ENCODE assay signal across 21 mouse cellular contexts in genomic region chr4:149226311-149226710, GRCm38 (mm10). TPM values are rescaled to one million over a fixed set of nuclear protein-coding genes. Genes with fewer than 3 reads are reported as not detected.
DNase-seq lines count a peak whose midpoint lies in the region; ATAC-seq and TF ChIP-seq lines count a peak whose summit lies in the region.
"Had no signal": no experiment of that assay in that cellular context is flagged by ENCODE, and none has a peak within 500 bp of the region (broad histone marks: within the 10 kb centered on the region; RNA-seq: fewer than 3 reads in every experiment).

No protein-coding gene starts in this region.

- no peak for ATAC-seq in heart, postnatal 0 days (ENCODE audit: insufficient read depth, low read depth)
- ATAC-seq in midbrain, embryonic 13.5 days: no peak
- ATAC-seq: activated CD4-positive, CD25-positive, alpha-beta regulatory T cell, adult 4 months; CD4-positive, CD25-positive, alpha-beta regulatory T cell, adult 4 months; Patski had no signal

- H3K27me3 ChIP-seq in heart, postnatal 0 days (ENCODE audit: control insufficient read depth, insufficient read depth, low read length): no peaks in the 10 kb centered on the region
- no peaks in the 10 kb centered on the region for H3K27me3 ChIP-seq in midbrain, embryonic 13.5 days
- H3K27me3 ChIP-seq: CH12.LX, Patski had no signal

- H3K36me3 ChIP-seq in heart, postnatal 0 days (replicated peaks; ENCODE audit: control insufficient read depth, insufficient read depth, low read length): peaks cover 65% of the 10 kb centered on the region
- peaks cover 91% of the 10 kb centered on the region for H3K36me3 ChIP-seq in midbrain, embryonic 13.5 days

- no peak for TF ChIP-seq CTCF in heart, postnatal 0 days (IDR thresholded peaks at IDR 0.05; ENCODE audit: low read depth)

- no peak overlapping the region for H3K9ac ChIP-seq in heart, postnatal 0 days (replicated peaks; ENCODE audit: low read depth, low read length)
- H3K9ac ChIP-seq in midbrain, embryonic 13.5 days (replicated peaks): no peak overlapping the region

- peak; percentile 1 for DNase-seq in heart, postnatal 0 days (ENCODE audit: low spot score)
- no peak for DNase-seq in heart, adult 9 months (ENCODE audit: low spot score in 2 of 2)
- DNase-seq in retina, embryonic 14.5 days (ENCODE audit: low spot score): peak; percentile 59
- DNase-seq in retina, postnatal 1 day: peak; percentile 70
- no peak for DNase-seq in cerebellum, adult 11-12 months
- DNase-seq: adrenal gland, adult 2 months; adrenal gland, adult 8-10 months; adrenal gland, postnatal 10 days; adrenal gland, postnatal 14 days; adrenal gland, postnatal 25 days; adrenal gland, postnatal 36 days; B cell, adult 2 months; cerebellum, adult 11 months; cerebellum, adult 18-20 months; cerebellum, adult 2 months had no signal

- 68% methylated on average over 3 of the region's 3 CpGs for WGBS in heart, postnatal 0 days
- 68% methylated on average over 3 of the region's 3 CpGs for WGBS in midbrain, embryonic 13.5 days

- no peak overlapping the region for H3K27ac ChIP-seq in heart, postnatal 0 days (ENCODE audit: low read depth)
- no peak overlapping the region for H3K27ac ChIP-seq in midbrain, embryonic 13.5 days

- TF ChIP-seq EP300 in heart, postnatal 0 days (IDR thresholded peaks at IDR 0.05; ENCODE audit: low read depth): no peak

- H3K9me3 ChIP-seq in heart, postnatal 0 days (replicated peaks; ENCODE audit: control insufficient read depth, low read length): peaks cover 5% of the 10 kb centered on the region; the same call in 1 of the 2 replicates
- H3K9me3 ChIP-seq in midbrain, embryonic 13.5 days: peaks cover 4% of the 10 kb centered on the region; the same call in 1 of the 2 replicates
- H3K9me3 ChIP-seq: G1E had no signal

- H3K4me2 ChIP-seq in heart, postnatal 0 days (ENCODE audit: low read depth, low read length): no peak overlapping the region
- H3K4me2 ChIP-seq in midbrain, embryonic 13.5 days (replicated peaks): no peak overlapping the region

- no peaks in the 10 kb centered on the region for H3K4me1 ChIP-seq in heart, postnatal 0 days (ENCODE audit: control insufficient read depth, insufficient read depth)
- no peaks in the 10 kb centered on the region for H3K4me1 ChIP-seq in midbrain, embryonic 13.5 days (replicated peaks)

- H3K4me3 ChIP-seq in heart, postnatal 0 days (ENCODE audit: low read depth, low read length): no peak overlapping the region
- H3K4me3 ChIP-seq in midbrain, embryonic 13.5 days (replicated peaks): no peak overlapping the region

RNA-seq across cellular contexts. Expression of gene Pgd, which starts 59.7 kb away (rescaled TPM):
- 18.5 and 27.1 TPM in 2 replicates for total RNA-seq in heart, postnatal 0 days (2014; rRNA removed; ENCODE audit: low replicate concordance)
- 48.4 and 49.8 TPM in 2 replicates for polyA plus RNA-seq in heart, postnatal 0 days (2015; fragmentation: Nextera tagmentation; extraction: Ambion mirVana)
- 116 and 118 TPM in 2 replicates for polyA plus RNA-seq in midbrain, embryonic 13.5 days (2015; fragmentation: Nextera tagmentation; extraction: Ambion mirVana)

Comparison
In these comparisons a context has a peak if more than half of its experiments do, and no peak if none do; other contexts are left out.
1. DNase-seq: peak in heart, postnatal 0 days (single experiment), retina, embryonic 14.5 days (single experiment) and retina, postnatal 1 day (single experiment); none in heart, adult 9 months (0 of 2) and cerebellum, adult 11-12 months (single experiment).